Mouse (Mus musculus) natural killer cell, adult 2 months (primary cell): ENCODE data around the gene Meltf.

ENCODE experiments used
- DNase-seq, 2 experiments: peaks; one replicate each; pipeline ENCODE4 v3.0.0; 2022; ENCODE audit warnings: low spot score in 2 of 2

The Meltf gene

DNA sequence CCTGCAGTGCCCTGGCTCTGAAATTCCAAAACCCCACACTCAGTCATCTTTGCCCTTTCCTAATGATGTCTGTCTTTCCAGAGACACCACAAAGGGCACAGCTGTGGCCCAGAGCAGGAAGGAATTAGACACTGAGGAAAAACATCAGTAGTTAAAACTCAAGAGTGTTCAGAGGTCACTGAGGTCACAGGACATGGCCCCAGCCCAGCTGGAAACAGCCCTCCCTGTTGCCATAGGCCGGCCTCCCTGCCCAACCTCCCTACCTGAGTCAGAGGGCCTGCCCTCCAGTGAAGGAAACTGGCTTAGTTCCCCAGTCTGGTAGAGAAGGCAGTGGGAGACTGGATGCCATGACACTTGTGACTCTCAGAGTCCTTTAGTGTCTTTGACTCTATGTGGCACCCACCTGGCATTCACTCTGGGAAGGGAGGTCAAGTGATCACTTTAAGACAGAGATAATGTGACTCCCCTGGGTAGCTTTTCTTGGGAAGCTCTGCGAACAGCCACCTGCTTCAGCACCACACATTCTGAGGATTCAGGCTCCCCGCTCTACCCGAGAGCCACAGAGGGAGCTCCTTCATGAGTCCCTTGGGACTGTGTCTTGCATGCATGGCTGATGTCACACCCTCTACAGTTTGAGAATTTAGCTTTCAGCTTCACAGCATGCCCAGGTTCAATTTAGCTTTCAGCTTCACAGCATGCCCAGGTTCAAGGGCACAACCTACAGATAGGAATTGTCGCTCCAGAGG lies 15.0 kb downstream of the Meltf start:
- no peak for DNase-seq

GRCm38 (mm10) chr16:31896971-31897774 lies 18.6 kb downstream of the Meltf start:
- no peak for DNase-seq

- no peak for DNase-seq
Observed at GRCm38 (mm10) chr16:31898546-31899326, 20.1 kb downstream of the Meltf start.

DNA sequence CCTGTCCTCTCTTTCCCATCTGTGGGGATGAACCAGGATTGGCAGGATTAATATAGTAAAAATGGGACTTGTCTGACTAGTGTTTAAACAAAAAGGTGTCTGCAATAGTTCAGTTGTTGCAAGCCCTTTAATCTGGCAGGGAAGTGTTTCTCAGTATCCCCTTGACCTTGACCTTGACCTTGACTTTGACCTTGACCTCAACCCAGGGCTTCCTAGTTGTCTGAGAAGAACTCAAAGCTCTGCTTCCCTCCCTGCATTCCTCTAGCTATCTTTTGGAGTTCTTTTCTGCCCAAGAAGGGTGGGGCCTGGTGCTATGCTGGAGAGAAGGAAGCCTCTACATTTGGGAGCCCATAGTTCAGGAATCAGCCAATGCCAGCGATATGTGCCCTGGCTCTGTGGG lies 23.3 kb downstream of the Meltf start:
- DNase-seq, result no peak

DNA sequence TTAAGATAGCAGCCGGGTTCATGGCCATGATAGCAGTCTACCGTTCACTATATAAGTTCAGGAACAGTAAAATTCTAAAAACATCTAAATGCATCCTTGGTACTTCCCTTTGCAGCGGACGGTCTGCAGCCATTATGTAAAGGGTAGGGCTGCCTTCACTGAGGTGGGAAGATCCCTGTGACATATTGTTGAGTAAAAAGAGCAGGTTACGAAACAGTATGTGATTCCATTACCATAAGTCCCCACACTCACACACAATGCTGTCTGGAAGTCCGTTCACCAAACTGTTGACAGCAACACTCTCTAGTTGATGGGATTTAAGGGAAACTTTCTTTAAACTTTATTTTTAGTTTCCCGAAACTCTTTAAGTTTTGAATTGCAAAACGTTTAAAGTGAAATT lies 24.6 kb downstream of the Meltf start:
- DNase-seq, result no peak

- peak in 1 of 2 experiments; percentile 15 for DNase-seq
Observed at GRCm38 (mm10) chr16:31905331-31905730, 26.7 kb downstream of the Meltf start.

DNA sequence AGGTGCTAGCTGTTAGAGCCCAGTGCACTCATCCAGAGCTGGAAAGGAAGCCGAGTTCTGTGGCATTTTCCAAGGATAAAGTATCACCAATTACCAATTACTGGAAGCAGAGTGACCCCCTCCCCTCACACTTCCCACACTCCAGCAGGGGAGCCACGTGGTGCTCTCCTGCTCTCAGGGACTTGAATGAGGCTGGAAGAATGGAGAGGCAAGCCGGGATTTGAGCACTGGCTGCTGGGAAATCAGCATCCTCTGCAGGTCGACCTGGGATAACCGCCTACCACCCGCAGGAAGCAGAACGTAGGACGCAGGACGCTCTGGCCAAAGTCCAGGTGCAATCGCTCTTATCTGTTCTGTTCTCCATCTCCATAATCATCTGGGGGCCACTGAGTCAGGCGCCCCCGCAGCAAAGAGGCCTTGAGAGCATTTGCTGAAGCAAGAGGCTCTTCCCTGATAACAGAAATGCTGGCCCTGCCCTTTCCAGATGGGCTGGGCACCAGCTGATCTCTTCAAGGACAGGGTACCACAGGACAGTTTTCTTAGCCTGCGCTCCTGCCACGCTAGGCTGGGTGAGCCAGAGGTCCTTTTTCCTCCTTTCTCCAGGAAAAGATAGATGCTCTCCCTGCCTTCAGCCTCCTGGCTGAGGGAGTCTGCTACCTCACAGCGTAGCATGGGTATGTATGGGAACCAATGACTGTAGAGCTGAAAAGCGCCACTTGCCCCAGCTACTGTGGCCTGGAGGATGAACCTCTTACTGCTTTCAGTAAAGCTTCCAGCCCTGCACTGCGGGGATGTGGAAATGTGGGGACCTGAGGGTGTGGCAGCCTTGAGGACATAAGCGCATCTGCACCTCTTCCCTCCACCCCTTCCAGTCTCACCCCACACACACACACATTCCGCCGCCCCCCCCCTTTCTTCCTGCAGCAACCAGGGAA lies 27.5 kb downstream of the Meltf start:
- no peak for DNase-seq

- DNase-seq, result no peak
Observed at GRCm38 (mm10) chr16:31906896-31907295, 28.3 kb downstream of the Meltf start.

DNA sequence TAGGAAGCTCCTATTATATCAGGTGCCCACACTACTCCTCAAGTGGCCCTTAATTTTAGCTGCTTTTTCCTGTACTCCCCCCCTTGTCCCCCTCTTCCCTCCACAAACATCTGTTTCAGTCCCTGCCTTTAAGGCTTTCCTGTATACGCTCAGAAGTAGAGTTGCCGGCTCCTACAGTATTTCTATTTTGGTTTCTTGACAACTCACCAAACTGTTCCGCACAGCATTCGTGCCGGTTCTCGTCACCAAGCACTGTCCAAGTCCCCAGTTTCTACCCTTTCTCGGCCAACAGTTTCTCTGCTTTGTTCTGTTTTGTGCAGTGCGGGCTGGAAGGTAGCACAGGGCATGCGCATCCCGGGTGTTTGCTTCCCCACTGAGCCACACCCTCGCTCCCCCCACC lies 30.3 kb downstream of the Meltf start:
- DNase-seq, result no peak

DNA sequence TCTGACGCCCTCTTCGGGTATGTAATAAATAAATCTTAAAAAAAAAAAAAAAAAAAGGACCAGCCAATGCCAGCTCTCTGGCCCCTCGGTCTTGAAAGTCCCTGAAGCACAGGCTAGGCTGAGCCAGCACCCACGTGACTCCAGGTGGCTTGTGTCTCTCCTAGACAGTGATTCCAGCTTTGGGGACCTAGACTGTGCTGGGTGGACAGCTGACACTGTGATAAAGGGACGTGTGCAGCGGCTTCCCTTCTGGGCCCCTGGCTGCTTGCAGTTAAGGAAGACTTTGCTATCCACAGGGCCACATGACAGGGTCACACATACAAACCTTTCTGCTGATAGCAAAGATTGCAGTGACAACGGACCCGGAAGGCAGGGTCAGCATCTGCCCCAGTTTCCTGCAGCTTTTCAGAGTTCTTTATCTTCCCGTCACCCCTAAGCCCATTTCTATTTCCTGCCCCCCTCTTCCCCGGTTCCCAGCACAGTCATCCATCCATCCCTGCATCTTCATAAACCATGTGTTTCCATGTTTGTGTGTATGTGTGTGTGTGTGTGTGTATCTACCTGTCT lies 31.8 kb downstream of the Meltf start:
- DNase-seq, result no peak

DNA sequence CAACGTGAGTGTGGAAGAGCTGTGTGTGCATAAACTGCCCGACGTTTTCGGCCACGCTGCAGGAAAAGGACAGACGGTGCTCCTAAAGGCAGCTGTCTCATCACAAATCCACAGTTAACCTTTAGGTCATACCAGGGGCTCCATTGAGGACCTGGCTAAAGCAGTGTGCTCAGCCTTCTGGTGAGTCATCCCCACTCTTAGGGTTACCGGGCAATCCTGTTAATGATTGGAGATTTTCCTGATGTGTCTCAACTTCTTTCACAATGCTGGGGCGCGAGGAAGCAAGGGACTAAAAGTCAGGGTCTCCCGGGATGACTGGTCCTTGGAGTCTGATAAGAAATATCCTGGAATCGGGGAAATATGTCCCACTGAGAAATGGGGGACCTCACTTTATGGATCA lies 39.2 kb downstream of the Meltf start:
- no peak for DNase-seq

- peak; percentile 39 to 65 for DNase-seq
Observed at GRCm38 (mm10) chr16:31918248-31918724, 39.7 kb downstream of the Meltf start.

GRCm38 (mm10) chr16:31924368-31924767 lies 45.8 kb downstream of the Meltf start:
- DNase-seq, result no peak

GRCm38 (mm10) chr16:31926091-31926490 lies 47.5 kb downstream of the Meltf start:
- DNase-seq, result no peak

DNA sequence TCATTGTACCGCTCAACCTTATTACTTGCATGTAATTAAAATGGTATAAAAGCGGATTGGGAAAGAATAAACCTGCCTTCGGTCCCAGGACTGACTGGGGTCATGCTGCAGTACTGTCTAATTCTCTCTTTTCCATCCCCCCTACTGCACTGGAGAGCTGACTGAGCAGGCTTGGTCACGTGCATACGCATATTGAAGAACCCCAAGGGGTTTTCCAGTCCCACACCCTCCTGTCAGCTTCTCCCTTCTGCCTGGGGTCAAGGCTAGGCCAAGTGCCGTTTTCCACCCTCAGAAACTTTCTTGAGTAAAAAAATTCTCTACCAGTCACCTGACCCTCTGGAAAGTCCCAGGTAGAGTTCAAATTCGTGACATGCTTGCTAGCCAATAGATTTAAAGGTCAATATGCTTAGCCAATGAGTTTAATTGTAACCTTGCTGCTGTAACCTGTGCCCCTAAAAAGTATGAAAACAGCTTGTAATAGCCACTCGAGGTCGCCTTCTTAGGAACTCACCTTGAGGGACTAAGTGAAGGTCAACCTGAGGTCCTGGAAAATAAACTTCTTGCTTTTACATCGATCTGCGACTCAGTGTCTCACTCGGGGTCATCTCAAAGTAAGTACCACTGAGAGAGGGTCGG lies 48.1 kb downstream of the Meltf start:
- no peak for DNase-seq

GRCm38 (mm10) chr16:31927412-31927811 lies 48.8 kb downstream of the Meltf start:
- no peak for DNase-seq

DNA sequence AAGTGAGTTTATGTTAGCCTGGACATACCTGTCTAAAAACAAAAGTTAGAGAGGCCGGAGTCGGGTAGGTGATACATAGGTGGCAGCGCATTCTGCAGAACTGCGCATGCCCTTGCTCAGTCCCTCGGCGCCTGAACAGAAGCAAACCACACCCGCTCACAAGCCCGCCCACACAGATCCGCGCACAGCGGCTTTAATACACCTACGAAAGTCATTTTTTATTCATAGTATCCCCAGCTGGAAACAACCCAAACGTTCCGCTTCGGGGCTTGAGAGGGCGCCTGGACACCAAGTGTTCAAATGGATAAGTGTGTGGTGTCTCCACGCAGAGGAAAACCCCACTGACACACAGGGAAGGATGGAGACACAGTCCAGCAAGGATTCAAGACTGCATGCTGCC lies 52.7 kb downstream of the Meltf start:
- no peak for DNase-seq

- no peak for DNase-seq
Observed at GRCm38 (mm10) chr16:31932255-31932654, 53.6 kb downstream of the Meltf start.

GRCm38 (mm10) chr16:31932840-31933697 lies 54.5 kb downstream of the Meltf start:
- peak; percentile 57 to 66 for DNase-seq
